Comparison of ENCODE assay signal across 31 mouse cellular contexts in genomic region chr7:132784101-132784500, GRCm38 (mm10). TPM values are rescaled to one million over a fixed set of nuclear protein-coding genes. Genes with fewer than 3 reads are reported as not detected.
DNase-seq lines count a peak whose midpoint lies in the region; ATAC-seq lines count a peak whose summit lies in the region.
"Had no signal": no experiment of that assay in that cellular context is flagged by ENCODE, and none has a peak within 500 bp of the region (broad histone marks: within the 10 kb centered on the region; RNA-seq: fewer than 3 reads in every experiment).

No protein-coding gene starts in this region.

- peaks cover 80% of the 10 kb centered on the region for H3K4me1 ChIP-seq in heart, embryonic 10.5 days
- H3K4me1 ChIP-seq in kidney, embryonic 16.5 days (ENCODE audit: insufficient read depth, low read length): peaks cover 56% of the 10 kb centered on the region
- peaks cover 64% of the 10 kb centered on the region for H3K4me1 ChIP-seq in limb, embryonic 13.5 days
- peaks cover 44% of the 10 kb centered on the region for H3K4me1 ChIP-seq in limb, embryonic 10.5 days

- H3K4me3 ChIP-seq in heart, embryonic 10.5 days: no peak overlapping the region
- no peak overlapping the region for H3K4me3 ChIP-seq in kidney, embryonic 16.5 days (ENCODE audit: low read length)
- H3K4me3 ChIP-seq in limb, embryonic 13.5 days: no peak overlapping the region
- H3K4me3 ChIP-seq in limb, embryonic 10.5 days: no peak overlapping the region
- H3K4me3 ChIP-seq: embryonic facial prominence, embryonic 13.5 days; forebrain, embryonic 10.5 days; forebrain, embryonic 15.5 days; heart, embryonic 13.5 days; hindbrain, embryonic 13.5 days; liver, embryonic 12.5 days; midbrain, embryonic 13.5 days; neural tube, embryonic 13.5 days had no signal

- 86% methylated on average over 5 of the region's 5 CpGs for WGBS in heart, embryonic 10.5 days
- WGBS in kidney, embryonic 16.5 days: 64% methylated on average over 5 of the region's 5 CpGs
- 68% methylated on average over 5 of the region's 5 CpGs for WGBS in limb, embryonic 13.5 days
- 88% methylated on average over 5 of the region's 5 CpGs for WGBS in limb, embryonic 10.5 days

- H3K27me3 ChIP-seq in heart, embryonic 10.5 days (ENCODE audit: insufficient read depth, poor library complexity, severe bottlenecking): no peaks in the 10 kb centered on the region
- H3K27me3 ChIP-seq in kidney, embryonic 16.5 days (ENCODE audit: insufficient read depth, low read length): no peaks in the 10 kb centered on the region
- no peaks in the 10 kb centered on the region for H3K27me3 ChIP-seq in limb, embryonic 13.5 days
- H3K27me3 ChIP-seq in limb, embryonic 10.5 days (ENCODE audit: low read depth, poor library complexity, severe bottlenecking): no peaks in the 10 kb centered on the region
- H3K27me3 ChIP-seq: CH12.LX; embryonic facial prominence, embryonic 13.5 days; forebrain, embryonic 15.5 days; heart, embryonic 13.5 days; hindbrain, embryonic 13.5 days; liver, embryonic 12.5 days; midbrain, embryonic 13.5 days; neural tube, embryonic 13.5 days had no signal

- no peak overlapping the region for H3K9ac ChIP-seq in kidney, embryonic 16.5 days (replicated peaks; ENCODE audit: low read length)
- peak overlapping the region; percentile 35; the same call in 1 of the 2 replicates for H3K9ac ChIP-seq in limb, embryonic 13.5 days
- H3K9ac ChIP-seq: embryonic facial prominence, embryonic 13.5 days; forebrain, embryonic 15.5 days; heart, embryonic 13.5 days; hindbrain, embryonic 13.5 days; liver, embryonic 12.5 days; liver, postnatal 0 days; midbrain, embryonic 13.5 days; neural tube, embryonic 13.5 days had no signal

- peak; percentile 12 for DNase-seq in adrenal gland, adult 2 months
- no peak for DNase-seq in adrenal gland, adult 18-20 months (ENCODE audit: low spot score in 2 of 2)
- DNase-seq in heart, embryonic 10.5 days (ENCODE audit: low spot score): no peak
- DNase-seq in heart, adult 9 months (ENCODE audit: low spot score in 2 of 2): no peak
- DNase-seq in kidney, postnatal 10 days: no peak
- no peak for DNase-seq in limb, embryonic 10.5 days (ENCODE audit: low spot score)
- DNase-seq: adrenal gland, postnatal 10 days; cerebellum, adult 11 months; cerebellum, postnatal 10 days; heart, postnatal 4 days; kidney, postnatal 4 days; liver, postnatal 0 days; right cerebral cortex, postnatal 4 days; thymus, adult 18-20 months; thymus, postnatal 25 days had no signal

- H3K36me3 ChIP-seq in heart, embryonic 10.5 days: no peaks in the 10 kb centered on the region
- H3K36me3 ChIP-seq in kidney, embryonic 16.5 days (ENCODE audit: insufficient read depth, low read length): no peaks in the 10 kb centered on the region
- H3K36me3 ChIP-seq in limb, embryonic 13.5 days: no peaks in the 10 kb centered on the region
- peaks cover 4% of the 10 kb centered on the region; the same call in 1 of the 2 replicates for H3K36me3 ChIP-seq in limb, embryonic 10.5 days
- H3K36me3 ChIP-seq: forebrain, embryonic 15.5 days; heart, embryonic 13.5 days; hindbrain, embryonic 13.5 days; liver, embryonic 12.5 days; neural tube, embryonic 13.5 days had no signal

- H3K27ac ChIP-seq in heart, embryonic 10.5 days: 0 out of 2 replicates have a peak overlapping the region, but pooled peaks have one; percentile 22
- H3K27ac ChIP-seq in kidney, embryonic 16.5 days (ENCODE audit: low read length): peak overlapping the region; percentile 12; the same call in 1 of the 2 replicates
- no peak overlapping the region for H3K27ac ChIP-seq in limb, embryonic 13.5 days
- H3K27ac ChIP-seq in limb, embryonic 10.5 days: no peak overlapping the region
- H3K27ac ChIP-seq: embryonic facial prominence, embryonic 13.5 days; forebrain, embryonic 10.5 days; forebrain, embryonic 15.5 days; heart, embryonic 13.5 days; hindbrain, embryonic 13.5 days; macrophage; midbrain, embryonic 13.5 days; neural tube, embryonic 13.5 days; stomach, postnatal 0 days had no signal

- H3K9me3 ChIP-seq in heart, embryonic 10.5 days: no peaks in the 10 kb centered on the region
- H3K9me3 ChIP-seq in kidney, embryonic 16.5 days (ENCODE audit: low read length): no peaks in the 10 kb centered on the region
- H3K9me3 ChIP-seq in limb, embryonic 13.5 days: no peaks in the 10 kb centered on the region
- H3K9me3 ChIP-seq in limb, embryonic 10.5 days (replicated peaks): no peaks in the 10 kb centered on the region
- H3K9me3 ChIP-seq: embryonic facial prominence, embryonic 13.5 days; forebrain, embryonic 10.5 days; forebrain, embryonic 15.5 days; heart, embryonic 13.5 days; hindbrain, embryonic 13.5 days; liver, embryonic 12.5 days; midbrain, embryonic 13.5 days; neural tube, embryonic 13.5 days had no signal

- no peak for ATAC-seq in kidney, embryonic 16.5 days (ENCODE audit: low FRiP score, low TSS enrichment)
- ATAC-seq in limb, embryonic 13.5 days (ENCODE audit: low FRiP score, low read depth): no peak
- ATAC-seq: activated CD4-positive, CD25-positive, alpha-beta regulatory T cell, adult 4 months; forebrain, embryonic 15.5 days; intestine, embryonic 16.5 days; liver, embryonic 12.5 days; liver, postnatal 0 days; lung, postnatal 0 days; midbrain, embryonic 13.5 days had no signal

- H3K4me2 ChIP-seq in kidney, embryonic 16.5 days (replicated peaks; ENCODE audit: low read depth, low read length): no peak overlapping the region
- no peak overlapping the region for H3K4me2 ChIP-seq in limb, embryonic 13.5 days (replicated peaks)
- H3K4me2 ChIP-seq: embryonic facial prominence, embryonic 13.5 days; forebrain, embryonic 15.5 days; heart, embryonic 13.5 days; hindbrain, embryonic 13.5 days; liver, embryonic 12.5 days; midbrain, embryonic 13.5 days; neural tube, embryonic 13.5 days had no signal

RNA-seq across cellular contexts. Expression of gene Fam53b, which starts 29.6 kb away (rescaled TPM):
- 10 to 100 TPM; 61.1 to 69.5 TPM for total RNA-seq in adrenal gland, adult 2 months (2021)
- 97.5 and 140 TPM in 2 replicates for polyA plus RNA-seq in adrenal gland, adult 2 months (2012; rRNA removed)
- total RNA-seq in adrenal gland, adult 18-20 months (2021): 10 to 100 TPM; 41.2 to 71.7 TPM
- 17.7 and 18.4 TPM in 2 replicates for polyA plus RNA-seq in heart, embryonic 10.5 days (2016; fragmentation: Nextera tagmentation; extraction: Ambion mirVana)
- polyA plus RNA-seq in kidney, embryonic 16.5 days (2015; fragmentation: Nextera tagmentation; extraction: Ambion mirVana): 22.5 and 23.3 TPM in 2 replicates
- polyA plus RNA-seq in limb, embryonic 13.5 days (2015; fragmentation: Nextera tagmentation; extraction: Ambion mirVana): 25.4 and 26.4 TPM in 2 replicates
- polyA plus RNA-seq in limb, embryonic 10.5 days (2016; fragmentation: Nextera tagmentation; extraction: Ambion mirVana): 32.7 and 39.1 TPM in 2 replicates

Comparison
In these comparisons a context has a peak if more than half of its experiments do, and no peak if none do; other contexts are left out.
1. H3K27ac ChIP-seq: peak in heart, embryonic 10.5 days (single experiment) and kidney, embryonic 16.5 days (single experiment); none in limb, embryonic 13.5 days (single experiment) and limb, embryonic 10.5 days (single experiment).